Mouse (Mus musculus) spleen, adult 12 weeks (tissue): ENCODE measurements around the gene Cep55.

Experiments
- DNase-seq: peaks from one replicate; pipeline ENCODE4 v3.0.0; 2022; ENCODE audit warnings: low spot score

Gene Cep55

GRCm38 (mm10) chr19:38107871-38108270 lies 53.1 kb downstream of the Cep55 start:
- no peak for DNase-seq

- DNase-seq, result no peak
Measured at GRCm38 (mm10) chr19:38109506-38110242, 54.9 kb downstream of the Cep55 start.

GRCm38 (mm10) chr19:38111056-38111455 lies 56.2 kb downstream of the Cep55 start:
- DNase-seq, result no peak

- no peak for DNase-seq
Measured at GRCm38 (mm10) chr19:38112575-38112974, 57.8 kb downstream of the Cep55 start.

GRCm38 (mm10) chr19:38114834-38115491 lies 60.2 kb downstream of the Cep55 start:
- DNase-seq, result no peak

GRCm38 (mm10) chr19:38120123-38120760 lies 65.4 kb downstream of the Cep55 start:
- no peak for DNase-seq

GRCm38 (mm10) chr19:38123921-38124320 lies 69.1 kb downstream of the Cep55 start:
- DNase-seq, result no peak
